Mouse (Mus musculus) heart, postnatal 25 days (tissue): ENCODE results near the gene Slc10a1. TPM values are rescaled to one million over a fixed set of nuclear protein-coding genes. Genes with fewer than 3 reads are reported as not detected.

Source experiments
- DNase-seq: peaks from one replicate; pipeline ENCODE4 v3.0.0; 2022; ENCODE audit warnings: low spot score
- intact Hi-C: fragments of 180-260 bp; cut with DNase I; formaldehyde crosslinking; loops from one replicate; pipeline ENCODE4 v1.15.1; 2025
- total RNA-seq, 2 experiments: library from RNA; stranded (reverse); gene quantifications; 2 replicates each; pipeline ENCODE4 v1.2.3; 2021

Slc10a1 gene
- total RNA-seq, 2 experiments from 2014 or later: not detected

- intact Hi-C loops: no loop called here
- no peak for DNase-seq
Observed at GRCm38 (mm10) chr12:80932865-80933264, 35.6 kb downstream of the Slc10a1 start.

- intact Hi-C loops: no loop called here
- no peak for DNase-seq
Observed at GRCm38 (mm10) chr12:80931402-80932140, 36.9 kb downstream of the Slc10a1 start.

GRCm38 (mm10) chr12:80930141-80930540 is 38.4 kb downstream of the Slc10a1 start:
- intact Hi-C loops: no loop called here
- no peak for DNase-seq

- no peak for DNase-seq
- intact Hi-C loops: no loop called here
Observed at GRCm38 (mm10) chr12:80928881-80929280, 39.6 kb downstream of the Slc10a1 start.

GRCm38 (mm10) chr12:80927518-80927917 is 41.0 kb downstream of the Slc10a1 start:
- no peak for DNase-seq
- intact Hi-C loops: no loop called here

- intact Hi-C loops: no loop called here
- no peak for DNase-seq
Observed at GRCm38 (mm10) chr12:80926550-80926949, 42.0 kb downstream of the Slc10a1 start.

DNA sequence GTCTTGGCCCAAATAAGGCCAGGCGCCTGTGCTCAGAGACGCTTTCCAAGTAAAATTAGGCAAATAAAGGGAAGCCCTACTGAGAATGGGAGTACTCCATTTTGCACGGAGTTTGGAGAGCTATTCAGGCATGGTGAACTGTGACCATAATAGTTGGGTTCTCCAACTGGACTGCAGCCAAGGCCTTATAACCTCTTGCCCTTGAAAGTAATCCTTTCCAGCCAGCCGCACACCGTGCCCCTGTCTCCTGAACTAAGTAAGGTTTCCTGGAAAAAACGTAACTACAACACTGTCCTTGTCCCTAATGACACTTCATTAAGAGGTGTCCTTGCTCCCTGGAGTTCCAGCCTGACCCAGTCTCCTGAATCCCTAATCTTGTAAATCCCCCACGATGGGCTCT is 42.6 kb downstream of the Slc10a1 start:
- intact Hi-C loops: no loop called here
- DNase-seq: no peak

- intact Hi-C loops: no loop called here
- DNase-seq: no peak
Observed at GRCm38 (mm10) chr12:80924205-80924604, 44.3 kb downstream of the Slc10a1 start.

GRCm38 (mm10) chr12:80923602-80924001 is 44.9 kb downstream of the Slc10a1 start:
- no peak for DNase-seq
- intact Hi-C loops: no loop called here

DNA sequence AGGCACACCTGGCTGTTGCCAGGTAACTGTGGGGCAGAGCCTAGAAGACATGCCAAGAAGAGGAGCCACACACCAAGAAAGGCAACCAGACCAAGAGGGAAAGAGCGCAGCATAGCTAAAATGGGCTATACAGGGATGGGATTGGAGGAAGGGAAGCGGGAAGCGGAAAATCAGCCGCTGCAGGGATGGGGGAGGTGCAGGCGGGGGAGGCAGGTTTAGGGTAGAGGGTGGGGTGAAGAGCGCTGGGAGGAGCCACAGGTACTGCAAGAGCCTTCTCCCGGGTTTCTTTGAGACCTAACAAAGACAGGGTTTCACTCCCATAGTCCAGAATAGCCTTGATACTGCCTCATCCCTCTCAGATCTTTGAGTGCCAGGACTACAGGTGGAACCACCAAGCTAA is 45.6 kb downstream of the Slc10a1 start:
- intact Hi-C loops: no loop called here
- no peak for DNase-seq

- intact Hi-C loops: no loop called here
- no peak for DNase-seq
Observed at GRCm38 (mm10) chr12:80921301-80921700, 47.2 kb downstream of the Slc10a1 start.

GRCm38 (mm10) chr12:80917764-80918163 is 50.7 kb downstream of the Slc10a1 start:
- intact Hi-C loops: no loop called here

DNA sequence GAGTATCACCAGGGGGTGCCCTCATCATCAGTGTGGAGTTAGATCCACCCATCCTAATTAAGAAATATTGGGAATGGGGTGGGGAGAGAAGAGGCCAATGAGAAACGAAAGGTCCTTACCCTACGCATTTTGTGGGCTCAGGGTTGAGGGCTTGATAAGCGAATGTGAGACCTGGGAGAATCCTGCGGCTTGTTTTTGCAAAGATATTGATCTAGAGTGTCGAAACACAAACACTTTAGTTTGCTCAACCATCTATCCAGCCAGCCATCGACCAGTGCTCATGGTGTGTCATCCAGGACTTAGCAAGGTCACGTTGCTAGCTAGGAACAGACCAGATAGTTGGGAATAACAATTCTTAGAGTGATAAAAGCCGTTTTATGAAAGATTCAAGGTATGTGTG is 58.9 kb downstream of the Slc10a1 start:
- intact Hi-C loops: no loop called here
- no peak for DNase-seq

More at GRCm38 (mm10) chr12:80917764-80918163, 50.7 kb downstream of the Slc10a1 start:
- DNase-seq: no peak

Other genes with a start within 250 kb of the Slc10a1 start
- gene Ccdc177, start 208.0 kb downstream of the Slc10a1 start, total RNA-seq: under 1 TPM; 0.06 to 0.08 TPM
- gene Susd6, start 178.2 kb downstream of the Slc10a1 start, total RNA-seq: 10 to 100 TPM; 62.5 to 69.1 TPM
- 100 to 1,000 TPM; 105 to 109 TPM for gene Srsf5, start 23.2 kb downstream of the Slc10a1 start, total RNA-seq
- 1 to 10 TPM; 5.3 to 6.8 TPM for gene Smoc1, start 58.1 kb upstream of the Slc10a1 start, total RNA-seq